Mouse (Mus musculus) telencephalon, adult 2 months (tissue): Measurements from ENCODE around the gene Gls.

ENCODE experiments used
- DNase-seq: peaks from one replicate; pipeline ENCODE4 v3.0.0-alpha.2; 2011; ENCODE audit warnings: low read depth, low spot score

The Gls gene

DNA sequence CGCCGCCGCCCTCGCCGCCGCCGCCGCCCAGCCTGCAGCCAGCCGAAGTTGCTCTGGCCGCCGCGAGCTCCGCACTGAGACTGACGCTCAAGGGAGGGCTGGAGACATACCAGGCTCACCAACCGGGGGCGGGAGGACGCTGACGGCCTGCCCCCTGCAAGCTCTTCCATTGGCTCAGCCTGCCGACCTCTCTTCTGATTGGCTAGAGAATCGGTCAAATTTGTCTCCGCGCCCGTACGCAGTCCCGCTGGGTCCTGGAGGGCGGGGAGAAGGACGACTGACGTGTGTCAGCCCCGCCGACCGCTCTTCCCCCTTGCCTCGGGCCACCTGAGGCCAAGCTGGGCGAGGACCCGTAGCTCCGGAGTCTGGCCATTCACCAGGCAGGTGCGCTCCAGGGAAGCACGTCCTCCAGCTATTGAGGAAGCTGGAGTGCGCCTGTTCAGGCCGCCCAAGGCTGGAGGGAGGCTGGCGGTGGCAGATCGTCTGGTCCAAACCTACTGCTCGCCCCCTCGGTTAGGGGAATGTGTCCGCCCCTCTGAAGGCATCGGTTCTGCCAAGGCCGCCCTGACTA is at the start of gene Gls:
Gene Gls, minus strand, starts transcription at position 90 of the 571 bp plus-strand sequence.
- DNase-seq: peak; percentile 99

- peak; percentile 84 for DNase-seq
Observed at GRCm38 (mm10) chr1:52279831-52280595, 47.0 kb upstream of the Gls start.

DNA sequence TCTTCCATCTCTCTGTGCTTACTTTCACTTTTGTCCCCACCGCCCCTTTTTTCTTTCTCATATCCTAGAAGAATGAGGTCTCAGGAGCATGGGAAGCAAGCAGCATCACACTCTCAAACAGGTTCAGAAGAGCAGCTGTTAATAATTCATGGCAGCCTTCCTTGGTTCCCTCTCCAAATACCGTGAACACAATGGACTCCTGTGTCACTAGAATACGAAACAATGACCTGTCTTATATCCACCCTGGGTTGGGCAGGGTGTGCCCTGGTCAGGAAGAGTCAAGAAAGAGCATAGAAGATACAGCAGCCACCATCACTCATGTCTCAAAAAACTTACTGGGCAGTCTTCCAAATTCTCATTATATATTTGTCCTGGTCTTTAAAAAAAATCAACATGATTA is 46.3 kb upstream of the Gls start:
- no peak for DNase-seq

DNA sequence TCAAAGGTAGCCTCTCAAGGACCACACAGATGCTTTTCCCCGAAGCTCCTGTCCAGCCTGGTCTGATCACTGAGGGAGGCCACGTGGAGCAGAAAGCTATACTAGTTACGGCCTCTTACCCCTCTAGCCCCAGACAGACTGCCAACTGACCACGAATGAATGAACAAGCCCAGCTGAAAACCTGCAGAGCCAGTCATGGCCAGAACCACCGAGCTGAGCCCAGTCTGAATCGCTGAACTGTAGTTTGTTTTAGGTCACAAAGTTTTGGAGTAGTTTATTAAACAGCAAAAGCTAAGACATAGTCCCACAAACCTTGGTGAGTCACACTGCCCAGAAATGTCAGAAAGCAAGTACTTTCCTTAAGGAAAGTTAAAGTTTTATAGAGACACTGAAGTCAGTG is 45.0 kb upstream of the Gls start:
- no peak for DNase-seq

DNA sequence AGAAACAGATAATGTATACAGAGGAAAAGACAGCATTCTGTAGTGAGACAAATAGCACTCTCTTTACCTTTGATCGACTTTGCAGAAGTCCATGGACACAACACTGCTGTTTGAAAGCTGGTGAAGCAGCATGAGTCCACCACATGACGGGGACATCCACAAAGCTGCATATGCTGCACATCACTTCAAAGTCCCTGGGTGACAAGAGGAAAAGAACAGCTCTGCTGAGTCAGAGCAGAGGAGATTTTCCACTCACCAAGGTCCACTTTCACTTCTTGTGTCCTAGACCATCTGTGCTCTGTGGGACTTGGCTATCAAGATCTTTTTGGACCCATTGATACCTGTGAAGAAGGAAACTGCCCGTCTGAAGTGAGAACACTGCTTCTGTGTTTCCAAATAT is 41.2 kb upstream of the Gls start:
- no peak for DNase-seq

DNA sequence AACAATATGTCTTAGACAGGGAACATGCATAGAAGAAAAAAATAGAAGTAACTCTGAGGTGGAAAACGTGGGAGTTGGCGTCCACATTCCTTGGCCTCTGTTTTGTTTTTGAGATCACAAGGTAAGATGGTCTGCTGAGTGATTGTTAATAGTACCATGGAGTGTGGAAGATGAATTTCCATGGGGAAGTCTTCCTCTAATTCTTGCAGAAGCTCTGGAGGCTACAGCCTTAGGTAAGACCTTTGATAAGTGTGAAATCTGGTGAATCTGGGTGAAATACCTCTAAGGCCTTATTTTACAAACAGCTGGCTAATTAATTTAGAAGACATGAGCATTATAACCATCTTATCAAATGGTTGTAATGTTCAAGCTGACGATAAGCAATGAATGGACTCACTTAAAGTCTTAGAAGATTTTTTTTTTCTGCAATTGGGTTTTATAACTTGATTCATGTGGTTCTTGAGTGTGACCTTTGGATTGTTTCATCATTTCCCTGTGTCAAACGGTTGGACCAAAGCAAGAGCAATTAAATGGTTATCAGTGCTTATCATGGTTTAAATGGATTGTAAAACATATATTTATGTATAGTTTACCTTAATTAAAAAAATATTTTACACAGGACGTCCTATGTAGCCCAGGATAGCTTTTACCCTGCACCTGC is 39.1 kb upstream of the Gls start:
- no peak for DNase-seq

DNA sequence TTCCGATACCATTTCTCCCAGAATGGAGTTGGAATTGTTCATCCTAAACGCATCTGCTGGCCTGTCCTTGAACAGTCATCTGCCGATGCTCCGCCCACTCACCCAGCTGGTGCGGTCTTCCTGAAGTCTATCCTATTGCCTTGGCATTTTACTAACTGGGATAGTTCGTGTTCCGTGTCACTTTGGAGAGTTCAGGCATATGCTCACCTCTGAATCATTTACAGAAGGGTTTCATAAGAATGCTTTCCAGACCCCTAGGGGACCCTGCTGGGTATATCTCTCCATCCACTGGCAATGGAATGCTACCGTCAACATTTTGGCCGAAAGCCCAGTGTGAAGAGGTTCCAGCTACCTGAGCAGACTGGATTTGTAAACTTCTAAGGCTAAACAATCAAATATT is 37.3 kb upstream of the Gls start:
- DNase-seq: no peak

DNA sequence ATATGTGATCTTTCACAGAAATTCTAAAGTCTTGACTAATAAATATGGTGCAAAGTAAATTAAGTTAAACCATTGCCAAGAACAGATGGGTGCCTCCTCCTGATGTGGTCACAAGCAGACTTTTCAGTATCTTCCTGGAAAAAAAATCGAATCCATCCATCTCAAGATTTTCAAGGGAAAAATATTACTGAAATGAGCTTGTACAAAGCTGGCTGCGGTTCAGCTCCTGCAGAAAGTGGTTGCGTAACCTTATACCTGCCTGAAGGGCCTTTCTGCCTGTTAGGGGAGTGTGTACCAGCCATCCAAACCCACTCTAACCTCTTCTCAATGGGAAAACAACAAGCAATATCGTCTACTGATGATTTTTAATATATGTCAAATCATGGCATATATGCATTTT is 36.6 kb upstream of the Gls start:
- no peak for DNase-seq

DNA sequence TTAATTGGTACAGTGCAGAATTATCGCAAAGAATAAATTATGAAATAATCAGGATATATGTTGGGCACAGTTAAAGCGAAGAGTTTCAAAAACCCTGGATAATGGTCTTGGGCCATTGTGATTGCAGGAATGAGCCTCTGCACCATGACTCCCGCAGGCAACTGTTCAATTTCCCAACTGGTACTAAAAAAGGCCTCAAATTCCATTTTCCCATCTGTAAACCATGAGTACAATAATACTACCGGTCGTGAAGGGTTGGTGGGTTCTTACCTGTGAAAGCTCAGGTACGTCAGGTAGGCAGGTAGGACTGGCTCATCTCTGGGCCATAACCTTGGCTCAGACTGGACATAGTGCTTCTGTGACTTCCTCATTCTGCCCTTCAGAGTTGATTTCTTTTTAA is 35.0 kb upstream of the Gls start:
- DNase-seq: no peak

- no peak for DNase-seq
Observed at GRCm38 (mm10) chr1:52267606-52268005, 34.6 kb upstream of the Gls start.

GRCm38 (mm10) chr1:52265886-52266516 is 33.0 kb upstream of the Gls start:
- DNase-seq: no peak

- peak; percentile 50 for DNase-seq
Observed at GRCm38 (mm10) chr1:52264290-52264689, 31.3 kb upstream of the Gls start.

GRCm38 (mm10) chr1:52260354-52261090 is 27.5 kb upstream of the Gls start:
- DNase-seq: peak; percentile 36

- no peak for DNase-seq
Observed at GRCm38 (mm10) chr1:52258006-52258749, 25.1 kb upstream of the Gls start.

DNA sequence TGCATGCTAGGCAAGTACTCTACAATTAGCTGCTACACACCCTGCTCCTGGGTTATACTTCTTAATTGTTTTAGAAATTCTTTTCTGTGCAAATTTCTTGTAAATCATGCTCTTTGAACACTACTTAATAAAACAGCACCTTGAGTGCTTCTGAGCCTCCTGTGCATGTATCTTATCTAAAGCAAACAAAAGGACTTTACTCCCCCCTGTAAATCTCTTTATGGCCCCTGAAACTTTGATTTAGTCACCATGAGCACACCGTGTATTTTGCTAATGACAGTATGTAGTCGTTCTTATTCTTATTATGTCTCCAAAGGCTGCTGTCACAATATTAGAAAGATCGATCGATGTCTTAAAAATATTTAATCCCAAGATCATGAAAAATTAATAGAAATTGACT is 23.9 kb upstream of the Gls start:
- no peak for DNase-seq

DNA sequence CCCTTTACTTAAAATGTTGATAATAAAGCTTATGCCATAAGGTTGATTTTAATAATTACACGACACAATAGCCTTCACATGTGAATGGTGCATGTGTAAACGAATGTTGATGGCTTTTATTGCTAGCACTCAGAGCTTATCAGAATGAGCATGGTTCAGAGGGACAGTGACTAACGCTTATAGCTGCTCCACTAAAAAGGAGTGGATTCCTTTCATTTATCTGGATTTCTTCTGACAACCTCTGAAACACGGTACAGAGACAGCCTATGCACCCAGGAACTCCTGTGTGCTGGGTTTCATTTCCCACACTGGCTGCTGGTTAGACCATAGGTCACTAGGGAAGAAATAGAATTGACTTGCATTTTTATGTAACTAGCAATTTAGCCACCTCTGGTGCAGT is 23.2 kb upstream of the Gls start:
- no peak for DNase-seq

DNA sequence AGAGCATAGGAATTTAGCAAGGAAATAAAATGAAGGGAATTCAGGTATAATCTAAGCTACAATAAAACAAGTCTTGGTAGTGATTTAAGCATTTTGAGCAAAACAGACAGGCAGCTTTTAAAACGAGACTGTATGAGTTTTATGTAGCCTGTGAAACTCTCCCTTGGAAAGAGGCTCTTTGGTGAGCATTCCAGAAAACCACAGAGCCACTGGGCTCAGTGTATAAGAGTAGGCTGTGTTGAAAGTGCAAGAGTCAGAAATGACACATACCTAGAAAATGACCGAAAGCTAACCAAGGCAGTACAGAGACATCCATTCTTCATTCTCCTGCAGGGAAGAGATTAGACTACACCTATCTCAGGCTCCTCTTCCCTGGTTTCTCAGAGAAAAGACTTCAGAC is 21.4 kb upstream of the Gls start:
- no peak for DNase-seq

DNA sequence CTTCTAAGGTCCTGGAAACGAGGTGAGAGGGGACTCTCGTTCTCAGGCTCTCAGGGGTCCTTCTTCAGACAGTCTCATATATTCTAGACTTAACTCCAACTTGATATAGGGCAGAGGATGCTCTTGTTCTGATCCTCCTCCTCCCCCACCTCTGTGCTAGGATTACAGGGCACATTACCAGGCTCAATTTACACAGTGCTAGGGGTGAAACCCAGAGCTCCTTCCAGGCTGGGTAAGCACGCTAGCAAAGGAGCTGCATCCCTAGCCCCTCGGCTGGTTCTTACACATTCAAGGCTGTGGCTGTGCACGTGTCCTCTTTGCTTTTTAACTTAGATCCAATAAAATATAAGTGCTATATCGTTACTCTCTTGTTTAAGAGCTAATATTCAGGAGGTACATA is 20.4 kb upstream of the Gls start:
- no peak for DNase-seq

GRCm38 (mm10) chr1:52252447-52252846 is 19.4 kb upstream of the Gls start:
- no peak for DNase-seq

DNA sequence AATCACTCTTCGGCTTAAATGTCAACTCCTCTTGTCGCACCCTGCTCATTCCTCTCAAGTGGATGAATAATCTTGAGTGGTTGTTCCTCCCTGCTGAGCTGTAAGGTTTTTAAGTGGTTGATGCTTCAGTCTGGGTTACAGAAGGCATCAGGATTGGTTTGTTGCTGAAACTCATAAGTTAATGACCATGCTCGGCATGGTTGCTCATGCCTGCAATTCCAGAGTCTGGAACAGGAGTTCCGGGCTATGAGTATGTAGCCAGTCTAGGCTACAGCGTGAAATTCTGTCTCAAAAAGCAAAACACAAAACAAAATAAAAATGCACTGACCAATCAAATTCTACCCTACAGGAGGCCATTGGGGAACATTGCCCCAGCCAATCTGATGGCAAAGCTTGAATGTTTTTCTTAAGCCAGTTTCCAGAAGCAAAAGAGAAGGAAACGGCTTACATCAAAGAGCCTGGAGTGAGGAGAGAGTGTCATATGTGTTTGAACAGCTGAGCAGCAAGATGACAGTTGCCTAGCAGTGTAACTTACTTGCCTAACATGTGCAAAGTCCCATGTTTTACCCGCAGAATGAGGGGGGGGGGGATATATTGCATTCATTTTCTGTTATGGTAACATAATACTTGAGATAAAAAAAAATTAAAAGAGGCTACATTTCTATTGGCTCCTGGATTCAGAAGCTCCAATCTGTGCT is 18.2 kb upstream of the Gls start:
- no peak for DNase-seq
